In the genomic region with DNA sequence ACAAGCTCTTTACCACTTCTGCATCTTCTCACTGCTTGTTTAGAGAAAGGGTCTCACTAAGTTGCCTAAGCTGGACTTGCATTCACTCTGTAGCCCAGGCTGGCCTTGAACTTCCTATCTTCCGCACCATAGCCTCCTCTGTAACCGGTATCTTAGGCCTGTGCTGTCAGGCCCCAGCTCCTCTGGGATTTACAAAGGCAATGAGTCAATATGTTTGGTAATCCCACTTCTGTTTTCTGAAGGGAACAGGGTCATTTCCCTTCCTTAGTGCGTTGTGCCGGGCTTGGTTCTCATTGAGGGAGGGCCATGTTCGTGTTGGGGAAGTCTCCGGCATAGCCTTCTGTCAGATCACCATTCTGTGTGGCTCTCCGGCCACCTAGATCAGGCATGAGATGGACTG, we compare ENCODE assay signal across 25 mouse cellular contexts.
"Had no signal": no experiment of that assay in that cellular context is flagged by ENCODE, and none has a peak within 500 bp of the region (broad histone marks: within the 10 kb centered on the region; RNA-seq: fewer than 3 reads in every experiment).

No protein-coding gene starts in this region.

- ATAC-seq: intestine, postnatal 0 days; liver, embryonic 12.5 days; midbrain, embryonic 13.5 days; midbrain, embryonic 16.5 days had no signal

- H3K4me3 ChIP-seq: layer of hippocampus, adult 2 months; limb, embryonic 10.5 days; limb, embryonic 13.5 days; liver, embryonic 12.5 days; liver, embryonic 15.5 days; lung, embryonic 15.5 days; megakaryocyte, embryonic 14.5 days; midbrain, embryonic 10.5 days; midbrain, embryonic 13.5 days; neural tube, embryonic 12.5 days; neural tube, embryonic 15.5 days had no signal

- H3K27me3 ChIP-seq: liver, embryonic 15.5 days; lung, embryonic 15.5 days; neural tube, embryonic 12.5 days; neural tube, embryonic 15.5 days had no signal

- H3K4me1 ChIP-seq: liver, embryonic 12.5 days; liver, embryonic 15.5 days; lung, embryonic 15.5 days; megakaryocyte, embryonic 14.5 days had no signal

- DNase-seq: kidney, adult 2 months; kidney, postnatal 25 days; layer of hippocampus, adult 9-11 months; liver; lung, adult 18-20 months; lung, postnatal 14 days; right cerebral cortex, adult 18-20 months; right cerebral cortex, postnatal 25 days; spleen, adult 18-20 months; thymus, adult 18-20 months; thymus, postnatal 4 days had no signal

- H3K9ac ChIP-seq: limb, embryonic 13.5 days; liver, embryonic 12.5 days; liver, embryonic 15.5 days; lung, embryonic 15.5 days; midbrain, embryonic 13.5 days; neural tube, embryonic 12.5 days; neural tube, embryonic 15.5 days had no signal

- H3K36me3 ChIP-seq: limb, embryonic 10.5 days; limb, embryonic 13.5 days; liver, embryonic 12.5 days; liver, embryonic 15.5 days; lung, embryonic 15.5 days; midbrain, embryonic 10.5 days; midbrain, embryonic 13.5 days; neural tube, embryonic 12.5 days; neural tube, embryonic 15.5 days had no signal

- H3K27ac ChIP-seq: kidney, postnatal 0 days; layer of hippocampus, adult 2 months; limb, embryonic 10.5 days; limb, embryonic 13.5 days; liver, embryonic 12.5 days; liver, embryonic 15.5 days; lung, embryonic 15.5 days; midbrain, embryonic 10.5 days; midbrain, embryonic 13.5 days; neural tube, embryonic 12.5 days; neural tube, embryonic 15.5 days had no signal
